Mouse (Mus musculus): ENCODE measurements around the gene Ntn1.

Ntn1 gene

GRCm38 (mm10) chr11:68270730-68271467 is 129.7 kb downstream of the Ntn1 start:
- DNase-seq (ENCODE audit: low spot score in 2 of 2), result no peak

- no peak for DNase-seq (ENCODE audit: low spot score in 2 of 2)
These were observed 136.3 kb downstream of the Ntn1 start for GRCm38 (mm10) chr11:68264276-68264675.

- no peak for DNase-seq (ENCODE audit: low spot score in 2 of 2)
These were observed 137.5 kb downstream of the Ntn1 start for GRCm38 (mm10) chr11:68263100-68263499.

- no peak for DNase-seq (ENCODE audit: low spot score in 2 of 2)
These were observed 139.3 kb downstream of the Ntn1 start for GRCm38 (mm10) chr11:68261162-68261892.

- no peak for DNase-seq (ENCODE audit: low spot score in 2 of 2)
These were observed 140.2 kb downstream of the Ntn1 start for GRCm38 (mm10) chr11:68260399-68260798.

GRCm38 (mm10) chr11:68258498-68258897 is 142.1 kb downstream of the Ntn1 start:
- no peak for DNase-seq (ENCODE audit: low spot score in 2 of 2)

GRCm38 (mm10) chr11:68253531-68253930 is 147.1 kb downstream of the Ntn1 start:
- no peak for DNase-seq (ENCODE audit: low spot score in 2 of 2)

- no peak for DNase-seq (ENCODE audit: low spot score in 2 of 2)
These were observed 150.5 kb downstream of the Ntn1 start for GRCm38 (mm10) chr11:68250106-68250505.

GRCm38 (mm10) chr11:68247897-68248296 is 152.7 kb downstream of the Ntn1 start:
- no peak for DNase-seq (ENCODE audit: low spot score in 2 of 2)

GRCm38 (mm10) chr11:68244992-68245261 is 155.7 kb downstream of the Ntn1 start:
- no peak for DNase-seq (ENCODE audit: low spot score in 2 of 2)

- no peak for DNase-seq (ENCODE audit: low spot score in 2 of 2)
These were observed 156.2 kb downstream of the Ntn1 start for GRCm38 (mm10) chr11:68244254-68244991.

- DNase-seq (ENCODE audit: low spot score in 2 of 2), result no peak
These were observed 160.9 kb downstream of the Ntn1 start for GRCm38 (mm10) chr11:68239756-68240155.

- DNase-seq (ENCODE audit: low spot score in 2 of 2), result no peak
These were observed 167.1 kb downstream of the Ntn1 start for GRCm38 (mm10) chr11:68233469-68233965.

- DNase-seq (ENCODE audit: low spot score in 2 of 2), result no peak
These were observed 169.1 kb downstream of the Ntn1 start for GRCm38 (mm10) chr11:68231558-68231957.

- no peak for DNase-seq (ENCODE audit: low spot score in 2 of 2)
These were observed 171.5 kb downstream of the Ntn1 start for GRCm38 (mm10) chr11:68228941-68229665.

GRCm38 (mm10) chr11:68227837-68228236 is 172.8 kb downstream of the Ntn1 start:
- no peak for DNase-seq (ENCODE audit: low spot score in 2 of 2)

- no peak for DNase-seq (ENCODE audit: low spot score in 2 of 2)
These were observed 174.0 kb downstream of the Ntn1 start for GRCm38 (mm10) chr11:68226654-68227057.

GRCm38 (mm10) chr11:68223143-68223542 is 177.5 kb downstream of the Ntn1 start:
- DNase-seq (ENCODE audit: low spot score in 2 of 2), result no peak

- DNase-seq (ENCODE audit: low spot score in 2 of 2), result no peak
These were observed 178.4 kb downstream of the Ntn1 start for GRCm38 (mm10) chr11:68222209-68222608.

- DNase-seq (ENCODE audit: low spot score in 2 of 2), result no peak
These were observed 179.9 kb downstream of the Ntn1 start for GRCm38 (mm10) chr11:68220733-68221132.

- DNase-seq (ENCODE audit: low spot score in 2 of 2), result no peak
These were observed 184.6 kb downstream of the Ntn1 start for GRCm38 (mm10) chr11:68216041-68216440.

Data from frontal cortex, postnatal 10 days (tissue).